Mouse (Mus musculus) liver, postnatal 0 days (tissue): Measurements from ENCODE around the gene Flrt1.

Experiments
- CTCF ChIP-seq: sonication (generic); IDR thresholded peaks from 2 replicates; pipeline ENCODE4 v1.5.1; 2016; ENCODE audit warnings: antibody characterized with exemption, low read depth
- EP300 ChIP-seq: IDR thresholded peaks from 2 replicates; pipeline ENCODE4 v1.6.1; 2016; ENCODE audit warnings: antibody characterized with exemption, low read depth, mild to moderate bottlenecking

DNA sequence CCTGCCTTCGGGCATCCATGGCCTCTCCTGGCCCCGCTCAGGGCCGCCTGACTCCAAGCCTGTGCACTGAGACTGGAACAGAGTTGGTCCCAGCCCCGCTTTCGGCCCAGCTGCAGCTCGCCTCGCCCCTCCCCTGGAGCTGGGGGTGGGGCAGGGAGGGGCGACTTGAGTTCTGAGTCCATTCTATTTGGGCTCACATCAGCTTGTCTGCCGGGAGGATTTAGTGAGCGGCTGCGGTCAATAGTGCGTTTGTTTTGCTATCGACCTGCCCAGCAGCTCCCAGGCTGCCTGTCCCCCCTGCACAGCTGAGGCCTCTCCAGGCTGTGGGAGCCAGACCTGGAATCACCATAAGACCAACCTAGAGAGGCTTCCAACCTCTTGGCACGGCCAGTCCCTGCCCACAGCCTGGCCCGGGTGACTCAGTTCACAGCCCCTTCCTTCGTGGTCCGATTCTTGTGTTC lies 29.1 kb upstream of the Flrt1 start:
- TF ChIP-seq CTCF, result no peak
- no peak for TF ChIP-seq EP300
